Mouse (Mus musculus) heart, adult 18-20 months (tissue): ENCODE data around the gene Nudt19. TPM values are rescaled to one million over a fixed set of nuclear protein-coding genes. Genes with fewer than 3 reads are reported as not detected.

Experiments
- total RNA-seq, 2 experiments: library from RNA; stranded (reverse); gene quantifications; 2 replicates each; pipeline ENCODE4 v1.2.3; 2021

Nudt19 gene
- total RNA-seq, 2 experiments from 2014 or later: 69.2 to 80.4 TPM

Other genes starting within 250 kb of the Nudt19 start
- gene Gpatch1, start 237.9 kb downstream of the Nudt19 start, total RNA-seq: 10 to 100 TPM; 11.5 to 11.7 TPM
- gene Rhpn2, start 222.1 kb downstream of the Nudt19 start, total RNA-seq: 1 to 10 TPM; 3.6 to 4.8 TPM
- 1 to 10 TPM; 1.4 to 1.8 TPM for gene Faap24, start 159.5 kb downstream of the Nudt19 start, total RNA-seq
- gene Cep89, start 159.3 kb downstream of the Nudt19 start, total RNA-seq: 10 to 100 TPM; 11.1 to 11.5 TPM
- gene Slc7a9, start 107.5 kb downstream of the Nudt19 start, total RNA-seq: not detected
- gene Tdrd12, start 18.6 kb downstream of the Nudt19 start, total RNA-seq: under 1 TPM in 1 of 2 experiments, not detected in 1; 0.07 TPM
- gene Rgs9bp, start 29.3 kb upstream of the Nudt19 start, total RNA-seq: under 1 TPM in 1 of 2 experiments, not detected in 1; 0.10 TPM
- gene Ankrd27, start 29.9 kb upstream of the Nudt19 start, total RNA-seq: 1 to 10 TPM; 9.7 to 9.9 TPM
- 100 to 1,000 TPM; 112 to 114 TPM for gene Pdcd5, start 91.2 kb upstream of the Nudt19 start, total RNA-seq
- gene Dpy19l3, start 198.2 kb upstream of the Nudt19 start, total RNA-seq: 1 to 10 TPM; 3.8 to 6.7 TPM
- gene Zfp507, start 246.7 kb upstream of the Nudt19 start, total RNA-seq: 10 to 100 TPM; 13.0 to 13.9 TPM